Mouse (Mus musculus): ENCODE data around the gene Stradb. TPM values are rescaled to one million over a fixed set of nuclear protein-coding genes. Genes with fewer than 3 reads are reported as not detected.

Stradb gene
- total and polyA plus RNA-seq, 3 experiments, result 3.4 to 6.1 (median 5.0) TPM

GRCm38 (mm10) chr1:58962865-58963264 is 10.5 kb upstream of the Stradb start:
- dilution Hi-C loops (cut with MboI; ENCODE audit: extremely low pct_ligation_motif_present, extremely low pct_unique_long_range_greater_than_20kb, low sequenced_read_pairs) (no loop called here), in situ Hi-C loops (cut with MboI; ENCODE audit: low pct_ligation_motif_present, low pct_unique_long_range_greater_than_20kb, low sequenced_read_pairs) (no loop called here)
- H3K79me2 ChIP-seq (replicated peaks; ENCODE audit: control insufficient read depth, extremely low read depth, insufficient read depth, poor library complexity, severe bottlenecking), result peaks cover 10% of the 10 kb centered on the region
- TF ChIP-seq TCF12 (IDR thresholded peaks at IDR 0.05; ENCODE audit: low read depth, low read length) (no peak), UBTF (IDR thresholded peaks at IDR 0.05; ENCODE audit: low read depth, low read length) (no peak), NRF1 (IDR thresholded peaks at IDR 0.05; ENCODE audit: low read depth, low read length) (no peak), BHLHE40 (IDR thresholded peaks at IDR 0.05; ENCODE audit: low read depth, low read length) (no peak), TBP (conservative IDR thresholded peaks at IDR 0.05; ENCODE audit: low read depth, low read length) (no peak)
- peaks cover 0 to 20% of the 10 kb centered on the region in 2 experiments for H3K36me3 ChIP-seq (replicated peaks in 1 of 2; ENCODE audit: control insufficient read depth in 1 of 2, insufficient read depth in 1 of 2, low read length in 1 of 2)
- H3K9me3 ChIP-seq (replicated peaks; ENCODE audit: low read length), result no peaks in the 10 kb centered on the region
- no peaks in the 10 kb centered on the region for H3K27me3 ChIP-seq (replicated peaks)
- DNase-seq (ENCODE audit: extremely low read depth), result no peak
- H3K4me3 ChIP-seq (replicated peaks in 1 of 3; ENCODE audit: low read depth in 2 of 3, low read length in 2 of 3, poor library complexity in 1 of 3), result no peak overlapping the region
- peaks cover 0 to 57% of the 10 kb centered on the region in 2 experiments; a peak in 2 of 4 replicates for H3K4me1 ChIP-seq (ENCODE audit: control insufficient read depth in 1 of 2, insufficient read depth in 2 of 2)
- no peak overlapping the region for H3K27ac ChIP-seq (ENCODE audit: insufficient read depth, low read depth)
- H3K4me2 ChIP-seq (ENCODE audit: insufficient read depth, low read depth, poor library complexity, severe bottlenecking), result no peak overlapping the region
- no peak overlapping the region for H3K9ac ChIP-seq (ENCODE audit: insufficient read depth, low read depth)

DNA sequence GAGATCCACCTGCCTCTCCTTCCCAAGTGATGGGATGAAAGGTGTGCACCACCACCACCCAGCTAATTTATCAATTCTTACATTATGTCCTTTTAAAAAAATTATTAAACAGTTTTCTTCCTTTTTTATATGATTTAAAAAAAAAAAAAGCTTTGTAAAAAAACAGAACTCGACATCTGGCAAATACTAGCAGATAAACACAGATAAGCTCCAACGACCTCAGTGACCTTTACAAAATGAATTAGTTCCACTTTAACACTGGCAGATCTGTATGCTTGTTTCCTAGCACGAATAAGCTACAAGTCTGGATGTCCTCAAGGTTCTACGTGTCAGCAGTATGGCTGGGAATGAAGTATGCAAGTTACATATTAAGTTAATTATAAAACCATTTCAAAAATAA is 5.8 kb upstream of the Stradb start:
- Histone ChIP-seq H3K4me1 (ENCODE audit: control insufficient read depth in 1 of 2, insufficient read depth in 2 of 2) (peaks cover 4 to 63% of the 10 kb centered on the region in 2 experiments; a peak in 3 of 4 replicates), H3K27ac (ENCODE audit: insufficient read depth, low read depth) (no peak overlapping the region), H3K4me2 (ENCODE audit: insufficient read depth, low read depth, poor library complexity, severe bottlenecking) (no peak overlapping the region), H3K9me3 (replicated peaks; ENCODE audit: low read length) (peaks cover 7% of the 10 kb centered on the region), H3K4me3 (replicated peaks in 1 of 3; ENCODE audit: low read depth in 2 of 3, low read length in 2 of 3, poor library complexity in 1 of 3) (no peak overlapping the region), H3K27me3 (replicated peaks) (no peaks in the 10 kb centered on the region), H3K36me3 (replicated peaks in 1 of 2; ENCODE audit: control insufficient read depth in 1 of 2, insufficient read depth in 1 of 2, low read length in 1 of 2) (peaks cover 0 to 32% of the 10 kb centered on the region in 2 experiments), H3K9ac (ENCODE audit: insufficient read depth, low read depth) (no peak overlapping the region), H3K79me2 (replicated peaks; ENCODE audit: control insufficient read depth, extremely low read depth, insufficient read depth, poor library complexity, severe bottlenecking) (peaks cover 32% of the 10 kb centered on the region)
- TF ChIP-seq MAX (IDR thresholded peaks at IDR 0.05; ENCODE audit: low read length) (no peak), BHLHE40 (IDR thresholded peaks at IDR 0.05; ENCODE audit: low read depth, low read length) (no peak), MAZ (IDR thresholded peaks at IDR 0.05; ENCODE audit: low read depth, low read length) (no peak), ZKSCAN1 (IDR thresholded peaks at IDR 0.05; ENCODE audit: borderline replicate concordance, low read depth, low read length) (no peak), RAD21 (IDR thresholded peaks at IDR 0.05; ENCODE audit: low read depth, low read length) (no peak), IRF4 (IDR thresholded peaks at IDR 0.05; ENCODE audit: low read depth, low read length) (no peak), ZC3H11A (IDR thresholded peaks at IDR 0.05; ENCODE audit: low read depth, low read length) (no peak), HCFC1 (IDR thresholded peaks at IDR 0.05; ENCODE audit: low read depth, low read length) (no peak), ZNF384 (IDR thresholded peaks at IDR 0.05; ENCODE audit: low read depth, low read length) (no peak), MEF2A (IDR thresholded peaks at IDR 0.05; ENCODE audit: borderline replicate concordance, low read depth, low read length) (no peak), NELFE (IDR thresholded peaks at IDR 0.05; ENCODE audit: low read depth, low read length) (no peak), USF2 (conservative IDR thresholded peaks at IDR 0.05; ENCODE audit: low read depth, low read length) (no peak), RCOR1 (conservative IDR thresholded peaks at IDR 0.05; ENCODE audit: low read depth, low read length) (no peak), ELF1 (IDR thresholded peaks at IDR 0.05; ENCODE audit: low read depth, low read length) (no peak), NRF1 (IDR thresholded peaks at IDR 0.05; ENCODE audit: low read depth, low read length) (no peak)
- in situ Hi-C loops (cut with MboI; ENCODE audit: low pct_ligation_motif_present, low pct_unique_long_range_greater_than_20kb, low sequenced_read_pairs), result no loop called here
- DNase-seq (ENCODE audit: extremely low read depth), result no peak
- dilution Hi-C loops (cut with MboI; ENCODE audit: extremely low pct_ligation_motif_present, extremely low pct_unique_long_range_greater_than_20kb, low sequenced_read_pairs), result no loop called here

Measured in CH12.LX (cell line).